Mouse (Mus musculus): ENCODE measurements at regions not wholly inside any gene's neighbourhood (a gene's known extent, or its start where the extent isn't known, plus 50 kb on each side); places are given as distances from the start of the nearest gene placed in this dataset.
"Not testable (repeated sequence)": the region's sequence is repeated elsewhere in the genome, so short reads cannot be mapped to it uniquely, and the experiment has no call there.

DNA sequence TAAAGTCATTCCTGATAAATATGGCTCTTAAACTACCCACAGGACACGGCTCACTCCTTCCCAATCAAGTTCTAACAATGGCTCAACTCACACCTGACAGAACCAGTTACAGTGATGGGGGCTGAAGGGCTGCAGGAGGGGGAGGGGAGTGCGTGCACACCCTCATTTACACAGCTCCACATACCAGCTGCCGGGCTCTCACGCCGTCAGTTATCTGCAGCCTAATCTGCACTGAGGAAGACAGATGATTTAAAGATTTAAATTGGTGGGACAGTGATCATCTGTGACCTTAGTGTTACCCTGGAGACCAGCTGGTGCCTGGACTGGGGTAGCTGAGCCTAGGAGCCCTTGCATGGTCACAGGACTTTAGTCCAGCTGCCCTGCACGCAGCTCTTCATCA is 151.2 kb upstream of the Creb1 start:
- in situ Hi-C loops (cut with MboI; ENCODE audit: low pct_ligation_motif_present, low pct_unique_long_range_greater_than_20kb, low sequenced_read_pairs) (no loop called here), dilution Hi-C loops (cut with MboI; ENCODE audit: extremely low pct_ligation_motif_present, extremely low pct_unique_long_range_greater_than_20kb, low sequenced_read_pairs) (no loop called here)
- Histone ChIP-seq H3K9ac (ENCODE audit: insufficient read depth, low read depth) (no peak overlapping the region), H3K79me2 (replicated peaks; ENCODE audit: control insufficient read depth, extremely low read depth, insufficient read depth, poor library complexity, severe bottlenecking) (no peaks in the 10 kb centered on the region), H3K9me3 (replicated peaks; ENCODE audit: low read length) (no peaks in the 10 kb centered on the region), H3K4me1 (ENCODE audit: control insufficient read depth in 1 of 2, insufficient read depth in 2 of 2) (no peaks in the 10 kb centered on the region), H3K4me2 (ENCODE audit: insufficient read depth, low read depth, poor library complexity, severe bottlenecking) (no peak overlapping the region), H3K4me3 (replicated peaks in 1 of 3; ENCODE audit: low read depth in 2 of 3, low read length in 2 of 3, poor library complexity in 1 of 3) (no peak overlapping the region), H3K27ac (ENCODE audit: insufficient read depth, low read depth) (no peak overlapping the region), H3K27me3 (replicated peaks) (no peaks in the 10 kb centered on the region), H3K36me3 (replicated peaks in 1 of 2; ENCODE audit: control insufficient read depth in 1 of 2, insufficient read depth in 1 of 2, low read length in 1 of 2) (no peaks in the 10 kb centered on the region)
- TF ChIP-seq SIN3A (IDR thresholded peaks at IDR 0.05; ENCODE audit: low read length) (no peak), POLR2AphosphoS2 (IDR thresholded peaks at IDR 0.05; ENCODE audit: low read depth, low read length) (no peak), BHLHE40 (IDR thresholded peaks at IDR 0.05; ENCODE audit: low read depth, low read length) (no peak), SMC3 (IDR thresholded peaks at IDR 0.05; ENCODE audit: low read depth, low read length) (no peak), HCFC1 (IDR thresholded peaks at IDR 0.05; ENCODE audit: low read depth, low read length) (no peak), ETS1 (conservative IDR thresholded peaks at IDR 0.05; ENCODE audit: low read depth, low read length) (no peak)
- DNase-seq (ENCODE audit: extremely low read depth): no peak

DNA sequence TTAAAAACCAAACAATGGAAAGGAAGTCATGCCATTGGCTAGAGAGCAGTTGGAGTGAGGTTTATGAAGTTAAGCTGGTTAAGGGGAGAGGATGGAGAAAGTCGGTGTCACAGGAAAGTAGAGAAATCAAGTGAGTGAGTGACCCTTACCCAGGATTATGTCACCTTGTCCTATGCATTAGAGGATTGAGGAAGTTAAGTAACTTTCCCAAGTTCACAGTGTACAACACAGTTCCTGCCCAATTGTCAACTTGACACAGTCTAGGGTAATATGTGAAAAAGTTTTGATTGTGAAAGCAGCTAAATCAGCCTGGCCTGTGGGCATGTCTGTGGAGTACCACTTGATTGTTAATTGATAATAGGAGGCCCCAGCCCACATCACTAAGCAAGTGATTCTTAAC is 156.0 kb upstream of the Creb1 start:
- not testable (repeated sequence) for H3K79me2 ChIP-seq (replicated peaks; ENCODE audit: control insufficient read depth, extremely low read depth, insufficient read depth, poor library complexity, severe bottlenecking)

DNA sequence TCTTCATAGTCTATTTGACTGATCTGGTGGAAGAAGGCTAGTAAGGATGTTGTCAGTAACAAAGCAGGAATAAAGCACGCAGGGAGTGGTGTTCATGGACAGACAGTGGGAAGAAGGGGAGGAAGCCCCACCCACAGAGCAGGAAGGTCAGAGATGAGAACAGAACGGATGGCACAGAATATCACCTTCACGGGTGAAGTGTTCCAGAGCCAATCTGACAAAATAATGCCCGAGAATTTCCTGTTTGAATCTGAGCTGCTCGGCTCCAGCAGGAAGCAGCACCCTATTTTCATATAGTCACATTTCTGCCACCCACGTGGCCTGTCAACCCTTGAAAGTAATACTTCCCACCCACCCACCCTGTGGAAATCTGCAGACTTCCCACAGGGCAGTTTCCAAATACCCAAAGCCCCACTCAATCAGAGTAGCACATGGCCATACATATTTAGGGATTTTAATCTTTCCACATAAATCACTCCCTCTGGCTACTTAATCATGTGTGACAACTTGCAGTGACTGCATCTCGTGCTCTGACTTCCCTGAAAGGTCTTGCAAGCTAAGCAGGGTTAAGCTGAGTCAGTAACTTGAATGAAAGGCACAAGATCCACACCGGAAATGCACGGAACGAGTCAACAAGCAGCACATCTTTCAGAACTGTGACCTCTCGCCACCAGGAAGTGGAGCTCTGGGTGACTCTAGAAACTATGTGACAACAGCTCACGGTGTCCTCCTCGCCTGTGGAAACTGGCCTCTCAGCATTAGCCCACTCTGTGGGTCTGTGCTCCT is 158.0 kb upstream of the Creb1 start:
- no peak overlapping the region for H3K27ac ChIP-seq (ENCODE audit: insufficient read depth, low read depth)
- no peak overlapping the region for H3K4me3 ChIP-seq (replicated peaks in 1 of 3; ENCODE audit: low read depth in 2 of 3, low read length in 2 of 3, poor library complexity in 1 of 3)
- H3K79me2 ChIP-seq (replicated peaks; ENCODE audit: control insufficient read depth, extremely low read depth, insufficient read depth, poor library complexity, severe bottlenecking): no peaks in the 10 kb centered on the region
- dilution Hi-C loops (cut with MboI; ENCODE audit: extremely low pct_ligation_motif_present, extremely low pct_unique_long_range_greater_than_20kb, low sequenced_read_pairs) (no loop called here), in situ Hi-C loops (cut with MboI; ENCODE audit: low pct_ligation_motif_present, low pct_unique_long_range_greater_than_20kb, low sequenced_read_pairs) (no loop called here)
- H3K4me1 ChIP-seq (ENCODE audit: control insufficient read depth in 1 of 2, insufficient read depth in 2 of 2): peaks cover 0 to 3% of the 10 kb centered on the region in 2 experiments; a peak in 1 of 4 replicates
- peaks cover 2% of the 10 kb centered on the region for H3K9me3 ChIP-seq (replicated peaks; ENCODE audit: low read length)
- no peak for DNase-seq (ENCODE audit: extremely low read depth)
- H3K27me3 ChIP-seq (replicated peaks): no peaks in the 10 kb centered on the region
- TF ChIP-seq EP300 (IDR thresholded peaks at IDR 0.05; ENCODE audit: low read length) (no peak), SMC3 (IDR thresholded peaks at IDR 0.05; ENCODE audit: low read depth, low read length) (no peak), CHD1 (IDR thresholded peaks at IDR 0.05; ENCODE audit: low read depth, low read length) (no peak)
- H3K9ac ChIP-seq (ENCODE audit: insufficient read depth, low read depth): no peak overlapping the region
- no peak overlapping the region for H3K4me2 ChIP-seq (ENCODE audit: insufficient read depth, low read depth, poor library complexity, severe bottlenecking)
- no peaks in the 10 kb centered on the region for H3K36me3 ChIP-seq (replicated peaks in 1 of 2; ENCODE audit: control insufficient read depth in 1 of 2, insufficient read depth in 1 of 2, low read length in 1 of 2)

More for the DNA sequence above, 156.0 kb upstream of the Creb1 start:
- dilution Hi-C loops (cut with MboI; ENCODE audit: extremely low pct_ligation_motif_present, extremely low pct_unique_long_range_greater_than_20kb, low sequenced_read_pairs); H3K4me3 ChIP-seq (replicated peaks in 1 of 3; ENCODE audit: low read depth in 2 of 3, low read length in 2 of 3, poor library complexity in 1 of 3); H3K27ac ChIP-seq (ENCODE audit: insufficient read depth, low read depth); H3K9ac ChIP-seq (ENCODE audit: insufficient read depth, low read depth); H3K4me2 ChIP-seq (ENCODE audit: insufficient read depth, low read depth, poor library complexity, severe bottlenecking); H3K36me3 ChIP-seq (replicated peaks in 1 of 2; ENCODE audit: control insufficient read depth in 1 of 2, insufficient read depth in 1 of 2, low read length in 1 of 2); H3K27me3 ChIP-seq (replicated peaks); DNase-seq (ENCODE audit: extremely low read depth); H3K4me1 ChIP-seq (ENCODE audit: control insufficient read depth in 1 of 2, insufficient read depth in 2 of 2); H3K9me3 ChIP-seq (replicated peaks; ENCODE audit: low read length); in situ Hi-C loops (cut with MboI; ENCODE audit: low pct_ligation_motif_present, low pct_unique_long_range_greater_than_20kb, low sequenced_read_pairs): not testable (repeated sequence)

All from CH12.LX (cell line).